Mouse (Mus musculus) CH12.LX (cell line): Measurements from ENCODE around the gene Sdhb. TPM values are rescaled to one million over a fixed set of nuclear protein-coding genes. Genes with fewer than 3 reads are reported as not detected.

Experiments
- polyA plus RNA-seq: library from polyadenylated mRNA; unstranded; fragments of >175 nt; gene quantifications from 2 replicates; pipeline ENCODE4 v1.2.1, GENCODE M21; 2012; ENCODE audit warnings: low read depth; ENCODE audit not compliant: insufficient read length
- total RNA-seq, 2 experiments: library from RNA; depleted of rRNA; stranded (reverse); fragments of 300-350 nt in 1 of 2; fragments of >200 nt in 1 of 2; gene quantifications; 2 replicates each; pipeline ENCODE4 v1.2.3; 2012 to 2014

The Sdhb gene
- total and polyA plus RNA-seq, 3 experiments, result 156 to 190 (median 188) TPM

Other genes with a start within 250 kb of the Sdhb start
- gene Padi6, start 218.6 kb upstream of the Sdhb start, total RNA-seq (2012; rRNA removed), result not detected in 2 replicates
- not detected in 2 replicates for gene Padi6, start 218.6 kb upstream of the Sdhb start, total RNA-seq (2014; rRNA removed)
- 0.25 TPM in 1 of 2 replicates, not detected in the other for gene Padi6, start 218.6 kb upstream of the Sdhb start, polyA plus RNA-seq
- gene Padi4, start 187.0 kb upstream of the Sdhb start, total RNA-seq (2012; rRNA removed), result not detected in 2 replicates
- gene Padi4, start 187.0 kb upstream of the Sdhb start, total RNA-seq (2014; rRNA removed), result not detected in 2 replicates
- not detected in 2 replicates for gene Padi4, start 187.0 kb upstream of the Sdhb start, polyA plus RNA-seq
- gene Padi3, start 150.6 kb upstream of the Sdhb start, total RNA-seq (2012; rRNA removed), result 0.17 TPM in 2 replicates
- 0.09 and 0.11 TPM in 2 replicates for gene Padi3, start 150.6 kb upstream of the Sdhb start, total RNA-seq (2014; rRNA removed)
- 0.07 and 0.10 TPM in 2 replicates for gene Padi3, start 150.6 kb upstream of the Sdhb start, polyA plus RNA-seq
- gene Padi1, start 115.4 kb upstream of the Sdhb start, total RNA-seq (2012; rRNA removed), result 0.04 TPM in 1 of 2 replicates, not detected in the other
- not detected in 2 replicates for gene Padi1, start 115.4 kb upstream of the Sdhb start, total RNA-seq (2014; rRNA removed)
- gene Padi1, start 115.4 kb upstream of the Sdhb start, polyA plus RNA-seq, result not detected in 2 replicates
- 0.04 TPM in 1 of 2 replicates, not detected in the other for gene Padi2, start 54.9 kb upstream of the Sdhb start, total RNA-seq (2012; rRNA removed)
- 0.04 TPM in 1 of 2 replicates, not detected in the other for gene Padi2, start 54.9 kb upstream of the Sdhb start, total RNA-seq (2014; rRNA removed)
- not detected in 2 replicates for gene Padi2, start 54.9 kb upstream of the Sdhb start, polyA plus RNA-seq
- 47.6 and 48.5 TPM in 2 replicates for gene Atp13a2, start 25.7 kb downstream of the Sdhb start, total RNA-seq (2012; rRNA removed)
- gene Atp13a2, start 25.7 kb downstream of the Sdhb start, total RNA-seq (2014; rRNA removed), result 22.2 and 24.8 TPM in 2 replicates
- 44.2 and 54.7 TPM in 2 replicates for gene Atp13a2, start 25.7 kb downstream of the Sdhb start, polyA plus RNA-seq
- gene Mfap2, start 49.2 kb downstream of the Sdhb start, total RNA-seq (2012; rRNA removed), result not detected in 2 replicates
- not detected in 2 replicates for gene Mfap2, start 49.2 kb downstream of the Sdhb start, total RNA-seq (2014; rRNA removed)
- gene Mfap2, start 49.2 kb downstream of the Sdhb start, polyA plus RNA-seq, result not detected in 2 replicates
- 5.9 and 8.3 TPM in 2 replicates for gene Crocc, start 99.3 kb downstream of the Sdhb start, total RNA-seq (2012; rRNA removed)
- 3.5 and 4.3 TPM in 2 replicates for gene Crocc, start 99.3 kb downstream of the Sdhb start, total RNA-seq (2014; rRNA removed)
- gene Crocc, start 99.3 kb downstream of the Sdhb start, polyA plus RNA-seq, result 4.8 and 8.6 TPM in 2 replicates
- gene Necap2, start 117.2 kb downstream of the Sdhb start, total RNA-seq (2012; rRNA removed), result 32.6 and 38.9 TPM in 2 replicates
- gene Necap2, start 117.2 kb downstream of the Sdhb start, total RNA-seq (2014; rRNA removed), result 34.8 and 41.0 TPM in 2 replicates
- 41.7 and 45.1 TPM in 2 replicates for gene Necap2, start 117.2 kb downstream of the Sdhb start, polyA plus RNA-seq
- not detected in 2 replicates for gene Spata21, start 127.1 kb downstream of the Sdhb start, total RNA-seq (2012; rRNA removed)
- gene Spata21, start 127.1 kb downstream of the Sdhb start, total RNA-seq (2014; rRNA removed), result not detected in 2 replicates
- not detected in 2 replicates for gene Spata21, start 127.1 kb downstream of the Sdhb start, polyA plus RNA-seq
- 82.5 and 106 TPM in 2 replicates for gene Szrd1, start 178.6 kb downstream of the Sdhb start, total RNA-seq (2012; rRNA removed)
- gene Szrd1, start 178.6 kb downstream of the Sdhb start, total RNA-seq (2014; rRNA removed), result 77.8 and 80.9 TPM in 2 replicates
- 126 and 143 TPM in 2 replicates for gene Szrd1, start 178.6 kb downstream of the Sdhb start, polyA plus RNA-seq
- 14.4 and 17.3 TPM in 2 replicates for gene Fbxo42, start 186.7 kb downstream of the Sdhb start, total RNA-seq (2012; rRNA removed)
- gene Fbxo42, start 186.7 kb downstream of the Sdhb start, total RNA-seq (2014; rRNA removed), result 8.6 and 9.8 TPM in 2 replicates
- 16.5 and 20.1 TPM in 2 replicates for gene Fbxo42, start 186.7 kb downstream of the Sdhb start, polyA plus RNA-seq